Mouse (Mus musculus): ENCODE results near the gene Zfp275.

DNA sequence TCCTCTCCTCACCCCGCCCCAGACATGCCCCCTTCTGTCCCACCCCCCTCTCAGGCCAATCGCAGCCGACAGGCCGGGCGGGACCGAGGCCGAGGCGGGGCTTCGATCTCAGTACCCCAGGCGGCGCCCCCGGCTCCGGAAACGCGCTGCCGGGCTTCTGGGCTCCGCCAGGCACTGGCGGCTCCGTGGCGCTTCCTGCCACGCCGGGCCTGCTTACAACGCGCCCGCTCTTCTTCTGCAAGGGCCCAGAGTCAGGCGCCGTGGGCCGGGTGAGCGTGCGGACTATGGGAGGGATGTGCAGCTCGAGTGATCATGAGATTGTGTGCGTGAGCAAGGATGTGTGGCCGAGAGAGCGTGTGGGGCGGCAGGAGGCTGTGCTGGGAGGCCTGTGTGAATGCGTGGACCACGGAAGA, at the start of gene Zfp275:
- no peak for TF ChIP-seq CTCF (IDR thresholded peaks at IDR 0.05; ENCODE audit: insufficient read depth, low read depth, low read length)
- TF ChIP-seq POLR2A (IDR thresholded peaks at IDR 0.05; ENCODE audit: insufficient read depth, low read depth, low read length) = peak; percentile 71
